Mouse (Mus musculus) kidney, adult 2 months (tissue): ENCODE results near the gene Grhl1.

Experiments
- CTCF ChIP-seq: fragments of 200-500 bp; conservative IDR thresholded peaks from 2 replicates; pipeline ENCODE4 v1.5.1; 2011; ENCODE audit warnings: low read depth, mild to moderate bottlenecking, control low read depth, low read length, moderate library complexity, mixed read lengths; ENCODE audit not compliant: insufficient read depth, insufficient read length
- POLR2A ChIP-seq: fragments of 200-500 bp; IDR thresholded peaks from one replicate; pipeline ENCODE4 v1.6.1; 2011; ENCODE audit warnings: low read depth, low read length, control low read depth

GRCm38 (mm10) chr12:24642370-24642802 is 70.3 kb downstream of the Grhl1 start:
- TF ChIP-seq CTCF (no peak), POLR2A (no peak)
